Mouse (Mus musculus) ES-Bruce4 (cell line): ENCODE measurements around the gene Raly.

ENCODE experiments used
- CTCF ChIP-seq: IDR thresholded peaks from one replicate; pipeline ENCODE4 v1.8.1; 2011; ENCODE audit warnings: low read depth, low read length
- EP300 ChIP-seq: IDR thresholded peaks from 2 replicates; pipeline ENCODE4 v1.6.1; 2011; ENCODE audit warnings: low read depth, low read length; ENCODE audit not compliant: insufficient read depth
- POLR2A ChIP-seq: IDR thresholded peaks from one replicate; pipeline ENCODE4 v1.8.1; 2011; ENCODE audit warnings: low read length; ENCODE audit not compliant: insufficient read depth

GRCm38 (mm10) chr2:154891585-154891984 lies 100.7 kb downstream of the Raly start:
- TF ChIP-seq CTCF (no peak), EP300 (no peak), POLR2A (no peak)
